Mouse (Mus musculus) lung, embryonic 16.5 days (tissue): ENCODE data around the gene Kmt2b. TPM values are rescaled to one million over a fixed set of nuclear protein-coding genes. Genes with fewer than 3 reads are reported as not detected.

Experiments
- ATAC-seq: fragments of 200-750 bp; cut with Nextera tagmentation; 2 replicates; pipeline ENCODE4 v1.8.0; 2017; ENCODE audit warnings: low read depth, mild to moderate bottlenecking, moderate library complexity
- H3K27ac ChIP-seq: fragments of 300-500 bp; sonication (generic); 2 replicates; pipeline ENCODE4 v1.5.1; 2014; ENCODE audit warnings: mild to moderate bottlenecking, control low read depth, low read length
- H3K27me3 ChIP-seq: fragments of 300-500 bp; sonication (generic); 2 replicates; pipeline ENCODE4 v1.6.1; 2014; ENCODE audit warnings: low read depth, low read length, mixed read lengths; ENCODE audit not compliant: control insufficient read depth, insufficient read depth
- H3K36me3 ChIP-seq: fragments of 300-500 bp; sonication (generic); 2 replicates; pipeline ENCODE4 v1.6.1; 2014; ENCODE audit warnings: low read length; ENCODE audit not compliant: control insufficient read depth, insufficient read depth
- H3K4me1 ChIP-seq: fragments of 300-500 bp; sonication (generic); replicated peaks from 2 replicates; pipeline ENCODE4 v1.6.1; 2014; ENCODE audit warnings: low read length, mixed read lengths; ENCODE audit not compliant: control insufficient read depth, insufficient read depth
- H3K4me2 ChIP-seq: fragments of 300-500 bp; sonication (generic); 2 replicates; pipeline ENCODE4 v1.6.1; 2014; ENCODE audit warnings: low read depth, low read length, control low read depth
- H3K4me3 ChIP-seq: fragments of 300-500 bp; sonication (generic); 2 replicates; pipeline ENCODE4 v1.5.1; 2014; ENCODE audit warnings: mild to moderate bottlenecking, low read length, control low read depth
- H3K9ac ChIP-seq: fragments of 300-500 bp; sonication (generic); 2 replicates; pipeline ENCODE4 v1.6.1; 2014; ENCODE audit warnings: low read length, control low read depth
- H3K9me3 ChIP-seq: fragments of 300-500 bp; sonication (generic); 2 replicates; pipeline ENCODE4 v1.6.1; 2016; ENCODE audit warnings: low read length; ENCODE audit not compliant: control insufficient read depth
- WGBS: fragments of 180-500 bp; shearing (Covaris S2); extraction: QIAGEN DNeasy Blood & Tissue Kit; methylation state at CpG from one replicate; pipeline ENCODE4 v1.1.7; 2014; 5-methylcytosine and 5-hydroxymethylcytosine counted together
- polyA plus RNA-seq: library from polyadenylated mRNA; unstranded; fragments of >200 nt; fragmentation: Nextera tagmentation; extraction: Ambion mirVana; gene quantifications from 2 replicates; pipeline ENCODE4 v1.2.1, GENCODE M21; 2015

Gene Kmt2b
- polyA plus RNA-seq, 1 experiment from 2014 or later = 8.7 TPM

GRCm38 (mm10) chr7:30534633-30535577 lies 53.6 kb downstream of the Kmt2b start, which contains the start of gene Arhgap33:
TSS of gene Arhgap33 (minus strand) at chr7:30535060.
- no peaks in the 10 kb centered on the region for H3K9me3 ChIP-seq
- peaks cover 18% of the 10 kb centered on the region for H3K36me3 ChIP-seq
- H3K27me3 ChIP-seq = no peaks in the 10 kb centered on the region
- ATAC-seq = peak; percentile 96
- WGBS = 0% methylated on average over 35 of the region's 84 CpGs
- H3K4me1 ChIP-seq = peaks cover 17% of the 10 kb centered on the region
- H3K4me3 ChIP-seq = peak within 1 kb of the TSS; percentile 85
- H3K4me2 ChIP-seq = peak within 1 kb of the TSS; percentile 95
- peak within 1 kb of the TSS; percentile 80 for H3K9ac ChIP-seq
- peak within 1 kb of the TSS; percentile 69 for H3K27ac ChIP-seq

- Histone ChIP-seq H3K9ac (peak overlapping the region; percentile 80), H3K4me2 (peak overlapping the region; percentile 95), H3K27me3 (no peaks in the 10 kb centered on the region), H3K4me1 (peaks cover 17% of the 10 kb centered on the region), H3K9me3 (no peaks in the 10 kb centered on the region), H3K36me3 (peaks cover 20% of the 10 kb centered on the region), H3K4me3 (peak overlapping the region; percentile 85), H3K27ac (no peak overlapping the region; the same call in 1 of the 2 replicates)
- no peak for ATAC-seq
- 6% methylated on average over 22 of the region's 26 CpGs for WGBS
Measured at GRCm38 (mm10) chr7:30533941-30534632, 54.4 kb downstream of the Kmt2b start.

- Histone ChIP-seq H3K27me3 (no peaks in the 10 kb centered on the region), H3K4me1 (peaks cover 17% of the 10 kb centered on the region), H3K9me3 (no peaks in the 10 kb centered on the region), H3K4me2 (0 out of 2 replicates have a peak overlapping the region, but pooled peaks have one; percentile 5), H3K9ac (peak overlapping the region; percentile 38; the same call in 1 of the 2 replicates), H3K27ac (no peak overlapping the region), H3K36me3 (peaks cover 29% of the 10 kb centered on the region), H3K4me3 (no peak overlapping the region)
- 21% methylated on average over 8 of the region's 8 CpGs for WGBS
- ATAC-seq = no peak
Measured at GRCm38 (mm10) chr7:30532931-30533330, 55.6 kb downstream of the Kmt2b start.

- H3K4me1 ChIP-seq = peaks cover 22% of the 10 kb centered on the region
- H3K36me3 ChIP-seq = peaks cover 36% of the 10 kb centered on the region
Measured at GRCm38 (mm10) chr7:30531291-30531815, 57.2 kb downstream of the Kmt2b start.

DNA sequence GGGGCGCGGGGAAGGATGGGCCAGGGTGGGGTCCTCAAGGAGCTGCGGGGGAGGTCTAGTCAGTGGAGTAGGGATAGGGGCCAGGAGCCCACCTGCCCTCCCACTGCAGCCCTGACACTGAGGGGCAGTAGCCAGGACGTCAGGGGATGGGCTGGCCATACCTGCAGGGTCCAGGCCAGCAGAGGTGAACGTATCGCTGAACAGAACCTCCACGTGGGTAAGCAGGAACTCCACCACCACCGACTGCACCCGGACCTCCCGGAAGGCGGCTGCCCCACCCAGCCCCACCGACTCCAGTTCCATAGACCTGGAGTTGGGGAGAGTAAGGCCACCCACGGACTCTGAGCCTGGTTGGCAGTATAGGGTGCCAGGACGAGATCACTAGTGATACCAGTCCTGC lies 61.5 kb downstream of the Kmt2b start:
- ATAC-seq = no peak

More at GRCm38 (mm10) chr7:30531291-30531815, 57.2 kb downstream of the Kmt2b start:
- Histone ChIP-seq H3K27me3 (no peaks in the 10 kb centered on the region), H3K27ac (no peak overlapping the region), H3K9ac (no peak overlapping the region), H3K4me2 (no peak overlapping the region), H3K4me3 (no peak overlapping the region), H3K9me3 (no peaks in the 10 kb centered on the region)
- WGBS = 75% methylated on average over 9 of the region's 9 CpGs
- no peak for ATAC-seq

DNA sequence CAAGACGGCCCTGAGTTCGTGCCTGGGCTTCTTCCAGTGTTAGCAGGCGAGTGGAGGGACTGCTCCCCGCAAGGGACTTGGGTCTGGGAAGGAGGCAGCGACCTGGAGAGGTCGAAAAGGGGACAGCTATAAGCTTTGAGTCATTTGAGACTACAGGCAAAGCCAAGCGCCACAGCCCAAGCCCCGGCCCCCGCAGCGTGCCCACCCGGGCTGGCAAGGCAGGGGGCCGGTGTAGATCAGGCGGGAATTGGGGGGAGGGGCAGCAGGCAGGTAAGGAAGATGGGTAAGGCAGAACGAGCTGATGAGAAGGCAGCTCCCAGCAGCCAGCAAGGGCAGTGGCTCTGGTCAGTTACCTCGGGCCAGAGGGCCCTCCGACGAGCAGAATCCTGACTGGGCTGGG lies 62.1 kb downstream of the Kmt2b start:
- H3K27me3 ChIP-seq = no peaks in the 10 kb centered on the region
- 32% methylated on average over 17 of the region's 17 CpGs for WGBS
- no peaks in the 10 kb centered on the region for H3K9me3 ChIP-seq
- H3K36me3 ChIP-seq = peaks cover 29% of the 10 kb centered on the region
- peaks cover 10% of the 10 kb centered on the region for H3K4me1 ChIP-seq
- peak overlapping the region; percentile 59 for H3K27ac ChIP-seq
- ATAC-seq = 0 out of 2 replicates have a peak, but pooled peaks have one; percentile 3
- H3K4me3 ChIP-seq = no peak overlapping the region
- peak overlapping the region; percentile 34 for H3K9ac ChIP-seq
- peak overlapping the region; percentile 32 for H3K4me2 ChIP-seq

More for the DNA sequence above, 61.5 kb downstream of the Kmt2b start:
- Histone ChIP-seq H3K27me3 (no peaks in the 10 kb centered on the region), H3K4me1 (peaks cover 10% of the 10 kb centered on the region), H3K36me3 (peaks cover 34% of the 10 kb centered on the region), H3K9ac (peak overlapping the region; percentile 34; the same call in 1 of the 2 replicates), H3K4me3 (no peak overlapping the region), H3K4me2 (no peak overlapping the region), H3K9me3 (no peaks in the 10 kb centered on the region), H3K27ac (no peak overlapping the region)
- WGBS = 85% methylated on average over 14 of the region's 14 CpGs

- Histone ChIP-seq H3K9me3 (no peaks in the 10 kb centered on the region), H3K27ac (peak overlapping the region; percentile 59), H3K4me2 (peak overlapping the region; percentile 32), H3K9ac (peak overlapping the region; percentile 34), H3K36me3 (peaks cover 28% of the 10 kb centered on the region), H3K4me3 (no peak overlapping the region), H3K27me3 (no peaks in the 10 kb centered on the region), H3K4me1 (peaks cover 10% of the 10 kb centered on the region)
- 21% methylated on average over 10 of the region's 10 CpGs for WGBS
- ATAC-seq = peak; percentile 58
Measured at GRCm38 (mm10) chr7:30525954-30526353, 62.6 kb downstream of the Kmt2b start.

- H3K4me1 ChIP-seq = peaks cover 10% of the 10 kb centered on the region
- H3K27ac ChIP-seq = no peak overlapping the region
- no peaks in the 10 kb centered on the region for H3K27me3 ChIP-seq
- ATAC-seq = no peak
- H3K4me3 ChIP-seq = no peak overlapping the region
- no peak overlapping the region for H3K9ac ChIP-seq
- H3K4me2 ChIP-seq = no peak overlapping the region
- WGBS = 86% methylated on average over 6 of the region's 6 CpGs
- no peaks in the 10 kb centered on the region for H3K9me3 ChIP-seq
- peaks cover 21% of the 10 kb centered on the region for H3K36me3 ChIP-seq
Measured at GRCm38 (mm10) chr7:30524487-30524886, 64.0 kb downstream of the Kmt2b start.
